Mouse (Mus musculus): ENCODE results near the gene Nrsn1. TPM values are rescaled to one million over a fixed set of nuclear protein-coding genes. Genes with fewer than 3 reads are reported as not detected.

Gene Nrsn1
- polyA plus RNA-seq (2014; fragmentation: Illumina TruSeq; extraction: RNeasy Lipid Tissue Mini Kit (QIAGEN cat#74804); ENCODE audit: low read depth, low replicate concordance) = 9.7 TPM

GRCm38 (mm10) chr13:25270402-25270801 lies at the start of gene Nrsn1:
Gene Nrsn1, minus strand, starts transcription at chr13:25270502.

Other genes with a start within 250 kb of the Nrsn1 start
- 0.35 TPM for gene Dcdc2a, start 214.5 kb downstream of the Nrsn1 start, polyA plus RNA-seq (2014; fragmentation: Illumina TruSeq; extraction: RNeasy Lipid Tissue Mini Kit (QIAGEN cat#74804); ENCODE audit: low read depth, low replicate concordance)